ENCODE assay signal across 8 mouse cellular contexts in genomic region chr6:29170063-29170921, GRCm38 (mm10). TPM values are rescaled to one million over a fixed set of nuclear protein-coding genes. Genes with fewer than 3 reads are reported as not detected.
DNase-seq lines count a peak whose midpoint lies in the region; ATAC-seq and TF ChIP-seq lines count a peak whose summit lies in the region.

No protein-coding gene starts in this region.

- no peaks in the 10 kb centered on the region for H3K36me3 ChIP-seq in forebrain, embryonic 13.5 days (ENCODE audit: poor library complexity, severe bottlenecking)
- H3K36me3 ChIP-seq in intestine, embryonic 16.5 days (ENCODE audit: control insufficient read depth, insufficient read depth, low read length), result no peaks in the 10 kb centered on the region
- H3K36me3 ChIP-seq in lung, embryonic 16.5 days (ENCODE audit: control insufficient read depth, insufficient read depth, low read length), result no peaks in the 10 kb centered on the region

- H3K9me3 ChIP-seq in forebrain, embryonic 13.5 days (replicated peaks), result no peaks in the 10 kb centered on the region
- H3K9me3 ChIP-seq in intestine, embryonic 16.5 days (ENCODE audit: control insufficient read depth, low read length), result no peaks in the 10 kb centered on the region
- H3K9me3 ChIP-seq in lung, embryonic 16.5 days (ENCODE audit: control insufficient read depth, low read length), result no peaks in the 10 kb centered on the region

- peak overlapping the region; percentile 73 for H3K9ac ChIP-seq in forebrain, embryonic 13.5 days
- H3K9ac ChIP-seq in intestine, embryonic 16.5 days (ENCODE audit: low read depth, low read length), result peak overlapping the region; percentile 69
- H3K9ac ChIP-seq in lung, embryonic 16.5 days (ENCODE audit: low read length), result peak overlapping the region; percentile 63

- no peak for TF ChIP-seq POLR2A in brain, embryonic 14.5 days (IDR thresholded peaks at IDR 0.05; ENCODE audit: borderline replicate concordance, extremely low read depth, insufficient read depth, insufficient read length, poor library complexity, severe bottlenecking)

- peaks cover 20% of the 10 kb centered on the region for H3K4me1 ChIP-seq in forebrain, embryonic 13.5 days
- peaks cover 12% of the 10 kb centered on the region for H3K4me1 ChIP-seq in intestine, embryonic 16.5 days (ENCODE audit: control insufficient read depth, insufficient read depth, low read length)
- H3K4me1 ChIP-seq in lung, embryonic 16.5 days (replicated peaks; ENCODE audit: control insufficient read depth, insufficient read depth, low read length), result peaks cover 15% of the 10 kb centered on the region

- peak; percentile 31 to 34 for DNase-seq in left cerebral cortex, adult 2 months (ENCODE audit: extremely low spot score in 1 of 2, low spot score in 2 of 2)
- DNase-seq in left cerebral cortex, postnatal 14 days (ENCODE audit: low spot score in 2 of 2), result no peak
- DNase-seq in brain, embryonic 14.5 days (ENCODE audit: low read depth), result peak; percentile 58
- peak; percentile 14 for DNase-seq in ovary, postnatal 36 days (ENCODE audit: low spot score)
- no peak for DNase-seq in MN1 (ENCODE audit: low spot score)

- H3K4me3 ChIP-seq in left cerebral cortex, adult 2 months, result peak overlapping the region; percentile 52
- H3K4me3 ChIP-seq in forebrain, embryonic 13.5 days, result peak overlapping the region; percentile 58
- H3K4me3 ChIP-seq in intestine, embryonic 16.5 days (ENCODE audit: low read length), result peak overlapping the region; percentile 63
- peak overlapping the region; percentile 58 for H3K4me3 ChIP-seq in lung, embryonic 16.5 days (ENCODE audit: low read length)

- intact Hi-C loops in left cerebral cortex, adult 2 months (cut with DNase I), result loop anchor here (2.0 kb wide), 2 partner anchors 71 to 109 kb away; partner anchors contain the start of gene Fam71f2
- intact Hi-C loops in left cerebral cortex, postnatal 14 days (cut with DNase I), result no loop called here

- peak overlapping the region; percentile 94 for H3K4me2 ChIP-seq in forebrain, embryonic 13.5 days
- peak overlapping the region; percentile 100 for H3K4me2 ChIP-seq in intestine, embryonic 16.5 days (ENCODE audit: low read depth, low read length)
- H3K4me2 ChIP-seq in lung, embryonic 16.5 days (ENCODE audit: low read depth, low read length), result peak overlapping the region; percentile 99

- peak; percentile 70 for ATAC-seq in forebrain, embryonic 13.5 days
- ATAC-seq in intestine, embryonic 16.5 days, result peak; percentile 73
- peak; percentile 35 for ATAC-seq in lung, embryonic 16.5 days (ENCODE audit: low read depth)

- under 1% methylated on average over 63 of the region's 63 CpGs for WGBS in forebrain, embryonic 13.5 days
- under 1% methylated on average over 63 of the region's 63 CpGs for WGBS in intestine, embryonic 16.5 days
- WGBS in lung, embryonic 16.5 days, result under 1% methylated on average over 55 of the region's 63 CpGs

- no peak for TF ChIP-seq CTCF in left cerebral cortex, adult 2 months (IDR thresholded peaks at IDR 0.05)
- TF ChIP-seq CTCF in brain, embryonic 14.5 days (IDR thresholded peaks at IDR 0.05; ENCODE audit: borderline replicate concordance, extremely low read depth, insufficient read depth, insufficient read length), result no peak

- H3K27me3 ChIP-seq in forebrain, embryonic 13.5 days, result peaks cover 79% of the 10 kb centered on the region
- H3K27me3 ChIP-seq in intestine, embryonic 16.5 days (replicated peaks; ENCODE audit: control insufficient read depth, insufficient read depth, low read length), result peaks cover 48% of the 10 kb centered on the region
- H3K27me3 ChIP-seq in lung, embryonic 16.5 days (ENCODE audit: control insufficient read depth, insufficient read depth, low read depth, low read length), result peaks cover 63% of the 10 kb centered on the region

- no peak overlapping the region for H3K27ac ChIP-seq in left cerebral cortex, adult 2 months
- H3K27ac ChIP-seq in forebrain, embryonic 13.5 days, result no peak overlapping the region
- H3K27ac ChIP-seq in intestine, embryonic 16.5 days (ENCODE audit: low read length), result no peak overlapping the region
- H3K27ac ChIP-seq in lung, embryonic 16.5 days (ENCODE audit: low read length), result no peak overlapping the region

RNA-seq across cellular contexts. Expression of gene Rbm28, which starts 5.5 kb away (rescaled TPM):
- 10 to 100 TPM; 51.0 to 52.3 TPM for total RNA-seq in left cerebral cortex, adult 2 months (2021)
- total RNA-seq in left cerebral cortex, postnatal 14 days (2021), result 10 to 100 TPM; 35.5 to 37.3 TPM
- 64.6 and 77.4 TPM in 2 replicates for polyA plus RNA-seq in brain, embryonic 14.5 days (2012; rRNA removed)
- polyA plus RNA-seq in forebrain, embryonic 13.5 days (2015; fragmentation: Nextera tagmentation; extraction: Ambion mirVana), result 46.9 and 48.8 TPM in 2 replicates
- polyA plus RNA-seq in intestine, embryonic 16.5 days (2015; fragmentation: Nextera tagmentation; extraction: Ambion mirVana), result 23.5 and 25.5 TPM in 2 replicates
- polyA plus RNA-seq in lung, embryonic 16.5 days (2015; fragmentation: Nextera tagmentation; extraction: Ambion mirVana), result 32.9 and 33.5 TPM in 2 replicates

RNA-seq across cellular contexts. Expression of gene Prrt4, which starts 9.1 kb away (rescaled TPM):
- 1 to 10 TPM; 2.5 to 2.9 TPM for total RNA-seq in left cerebral cortex, adult 2 months (2021)
- 1 to 10 TPM; 4.7 to 5.5 TPM for total RNA-seq in left cerebral cortex, postnatal 14 days (2021)
- polyA plus RNA-seq in brain, embryonic 14.5 days (2012; rRNA removed), result 7.5 and 11.1 TPM in 2 replicates
- polyA plus RNA-seq in forebrain, embryonic 13.5 days (2015; fragmentation: Nextera tagmentation; extraction: Ambion mirVana), result 1.5 and 1.8 TPM in 2 replicates
- 0.23 and 0.27 TPM in 2 replicates for polyA plus RNA-seq in intestine, embryonic 16.5 days (2015; fragmentation: Nextera tagmentation; extraction: Ambion mirVana)
- polyA plus RNA-seq in lung, embryonic 16.5 days (2015; fragmentation: Nextera tagmentation; extraction: Ambion mirVana), result 0.28 and 0.30 TPM in 2 replicates

RNA-seq across cellular contexts. Expression of gene Impdh1, which starts 45.9 kb away (rescaled TPM):
- 10 to 100 TPM; 57.1 to 62.7 TPM for total RNA-seq in left cerebral cortex, adult 2 months (2021)
- total RNA-seq in left cerebral cortex, postnatal 14 days (2021), result 10 to 100 TPM; 86.5 to 99.2 TPM
- 49.2 and 52.9 TPM in 2 replicates for polyA plus RNA-seq in brain, embryonic 14.5 days (2012; rRNA removed)
- polyA plus RNA-seq in forebrain, embryonic 13.5 days (2015; fragmentation: Nextera tagmentation; extraction: Ambion mirVana), result 37.6 and 39.2 TPM in 2 replicates
- 39.7 and 40.1 TPM in 2 replicates for polyA plus RNA-seq in intestine, embryonic 16.5 days (2015; fragmentation: Nextera tagmentation; extraction: Ambion mirVana)
- polyA plus RNA-seq in lung, embryonic 16.5 days (2015; fragmentation: Nextera tagmentation; extraction: Ambion mirVana), result 42.7 and 45.7 TPM in 2 replicates

Comparison
In these comparisons a context has a peak if more than half of its experiments do, and no peak if none do; other contexts are left out.
1. DNase-seq: peak in left cerebral cortex, adult 2 months (2 of 2), brain, embryonic 14.5 days (single experiment) and ovary, postnatal 36 days (single experiment); none in left cerebral cortex, postnatal 14 days (0 of 2) and MN1 (single experiment).
2. Peak in every context shown above with its lines, with median percentiles within 50 percentile points of each other: H3K4me3 ChIP-seq, ATAC-seq, H3K4me2 ChIP-seq and H3K9ac ChIP-seq.